Mouse (Mus musculus): ENCODE data around the gene Tead3.
"Not testable (repeated sequence)": the region's sequence is repeated elsewhere in the genome, so short reads cannot be mapped to it uniquely, and the experiment has no call there.

The Tead3 gene

GRCm38 (mm10) chr17:28358576-28359261, 8.1 kb upstream of the Tead3 start:
- not testable (repeated sequence) for DNase-seq

- no peak for DNase-seq
Measured at GRCm38 (mm10) chr17:28355871-28356270, 5.3 kb upstream of the Tead3 start.

GRCm38 (mm10) chr17:28352018-28352417, 1.4 kb upstream of the Tead3 start:
- no peak for DNase-seq

GRCm38 (mm10) chr17:28351353-28351890, 805 bp upstream of the Tead3 start:
- DNase-seq = no peak

- DNase-seq = no peak
Measured at GRCm38 (mm10) chr17:28349901-28350465, 634 bp downstream of the Tead3 start.

GRCm38 (mm10) chr17:28349264-28349880, 1.2 kb downstream of the Tead3 start:
- no peak for DNase-seq

- DNase-seq = no peak
Measured at GRCm38 (mm10) chr17:28348211-28348610, 2.4 kb downstream of the Tead3 start.

- DNase-seq = no peak
Measured at GRCm38 (mm10) chr17:28347327-28347726, 3.3 kb downstream of the Tead3 start.

- DNase-seq = no peak
Measured at GRCm38 (mm10) chr17:28345882-28346281, 4.7 kb downstream of the Tead3 start.

GRCm38 (mm10) chr17:28345271-28345721, 5.3 kb downstream of the Tead3 start:
- DNase-seq = peak; percentile 67 to 74

GRCm38 (mm10) chr17:28344670-28345069, 5.9 kb downstream of the Tead3 start:
- no peak for DNase-seq

GRCm38 (mm10) chr17:28344050-28344607, 6.5 kb downstream of the Tead3 start:
- DNase-seq = no peak

- DNase-seq = peak; percentile 91 to 93
Measured at GRCm38 (mm10) chr17:28341091-28341490, 9.5 kb downstream of the Tead3 start.

- no peak for DNase-seq
Measured at GRCm38 (mm10) chr17:28340578-28340977, 10.0 kb downstream of the Tead3 start.

- DNase-seq = no peak
Measured at GRCm38 (mm10) chr17:28337547-28337946, 13.1 kb downstream of the Tead3 start.

GRCm38 (mm10) chr17:28335267-28335666, 15.3 kb downstream of the Tead3 start:
- no peak for DNase-seq

GRCm38 (mm10) chr17:28332915-28333546, 17.6 kb downstream of the Tead3 start:
- peak in 1 of 2 experiments; percentile 35 for DNase-seq

- peak in 1 of 2 experiments; percentile 33 for DNase-seq
Measured at GRCm38 (mm10) chr17:28332113-28332914, 18.3 kb downstream of the Tead3 start.

GRCm38 (mm10) chr17:28331241-28332112, 19.1 kb downstream of the Tead3 start:
- DNase-seq = no peak

GRCm38 (mm10) chr17:28330590-28330989, 20.0 kb downstream of the Tead3 start:
- not testable (repeated sequence) for DNase-seq

GRCm38 (mm10) chr17:28330232-28330546, 20.4 kb downstream of the Tead3 start:
- DNase-seq = no peak
